Mouse (Mus musculus): ENCODE results near the gene Plppr3.

Plppr3 gene

DNA sequence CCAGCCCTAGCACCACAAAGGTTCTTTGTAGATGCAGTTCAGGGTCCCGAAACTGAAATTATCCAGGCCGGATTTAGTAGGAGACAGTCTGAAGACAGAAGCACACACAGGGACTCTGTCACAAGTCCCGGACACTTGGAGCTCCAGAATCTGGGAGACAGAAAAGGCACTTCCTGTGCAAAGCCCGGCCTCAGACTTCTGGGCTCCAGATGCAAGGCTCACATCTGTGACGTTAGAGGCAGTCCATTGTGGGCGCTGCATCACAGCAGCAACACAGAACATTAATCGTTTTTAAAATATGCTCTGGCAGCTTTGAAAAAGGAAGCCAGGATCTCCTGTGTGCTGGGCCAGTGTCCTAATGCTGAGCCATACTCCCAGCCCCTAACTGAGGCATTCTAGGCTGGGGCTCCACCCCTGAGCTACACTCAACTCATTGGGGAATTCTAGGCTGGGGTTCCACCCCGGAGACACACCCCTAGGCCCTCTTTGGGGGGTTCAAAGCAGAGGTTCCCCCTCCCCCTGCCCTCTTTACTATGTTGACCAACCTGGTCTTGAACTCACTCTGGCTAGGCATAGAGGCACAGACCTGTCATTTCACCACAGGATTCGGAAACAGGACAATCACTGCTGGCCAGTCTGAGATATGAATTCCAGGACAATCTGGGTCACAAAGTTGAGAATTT is 22.2 kb downstream of the Plppr3 start:
- no peak for DNase-seq (ENCODE audit: low spot score)

DNA sequence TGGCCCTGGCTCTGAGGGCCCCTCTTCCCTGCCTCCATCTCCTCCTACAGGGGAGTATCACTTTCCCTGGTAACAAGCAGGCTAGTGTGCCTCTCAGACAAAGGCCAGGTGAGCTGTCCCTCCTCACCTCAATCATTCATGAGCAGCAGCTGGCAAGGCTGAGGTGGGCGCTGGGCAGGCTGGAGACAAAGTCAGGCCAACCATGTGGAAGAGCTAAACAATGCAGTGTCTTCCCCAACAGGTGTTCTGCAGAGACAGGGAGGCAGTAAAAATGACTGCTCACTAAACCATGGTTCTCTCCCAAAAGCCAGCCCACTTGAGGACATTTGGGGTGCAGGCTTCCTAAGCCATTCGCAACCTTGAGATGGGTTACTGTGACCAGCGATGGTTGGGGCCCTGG is 22.8 kb downstream of the Plppr3 start:
- no peak for DNase-seq (ENCODE audit: low spot score)

DNA sequence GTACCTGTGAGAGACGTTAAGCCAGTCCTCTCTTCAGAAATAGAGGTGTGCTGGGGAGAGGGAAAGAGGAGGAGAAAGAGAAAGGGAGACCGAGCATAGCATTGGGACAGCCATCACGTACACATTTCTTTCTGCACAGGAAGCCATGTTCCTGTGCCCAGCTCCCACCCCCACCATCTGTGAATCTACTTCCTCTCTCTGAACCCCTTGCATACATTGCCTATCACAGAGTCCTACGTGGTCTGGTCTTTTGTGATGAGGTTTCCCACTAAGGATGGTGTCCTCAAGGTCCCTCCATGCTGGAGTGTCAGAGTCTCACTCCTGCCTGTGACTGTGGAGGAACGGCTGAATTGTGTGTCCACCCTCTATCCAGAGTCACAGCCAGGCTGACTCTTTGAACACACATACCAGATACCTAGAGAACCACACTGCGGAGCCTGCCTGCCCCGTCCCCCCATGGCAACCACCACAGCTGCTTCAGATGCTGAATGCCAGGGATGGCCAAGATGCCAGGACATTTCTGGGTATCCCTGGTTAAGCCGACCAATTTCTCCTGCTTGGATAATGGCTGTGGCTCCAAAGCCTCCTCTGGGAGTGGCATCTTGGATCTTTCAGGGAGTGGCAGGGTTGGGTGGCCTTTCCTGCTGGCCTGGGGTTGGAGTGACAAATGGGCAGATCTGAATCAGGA is 24.3 kb downstream of the Plppr3 start:
- no peak for DNase-seq (ENCODE audit: low spot score)

- DNase-seq (ENCODE audit: low spot score) = no peak
These were observed 27.9 kb downstream of the Plppr3 start for GRCm38 (mm10) chr10:79846553-79846952.

GRCm38 (mm10) chr10:79843476-79843875 is 31.0 kb downstream of the Plppr3 start:
- no peak for DNase-seq (ENCODE audit: low spot score)

GRCm38 (mm10) chr10:79842322-79842721 is 32.1 kb downstream of the Plppr3 start:
- no peak for DNase-seq (ENCODE audit: low spot score)

DNA sequence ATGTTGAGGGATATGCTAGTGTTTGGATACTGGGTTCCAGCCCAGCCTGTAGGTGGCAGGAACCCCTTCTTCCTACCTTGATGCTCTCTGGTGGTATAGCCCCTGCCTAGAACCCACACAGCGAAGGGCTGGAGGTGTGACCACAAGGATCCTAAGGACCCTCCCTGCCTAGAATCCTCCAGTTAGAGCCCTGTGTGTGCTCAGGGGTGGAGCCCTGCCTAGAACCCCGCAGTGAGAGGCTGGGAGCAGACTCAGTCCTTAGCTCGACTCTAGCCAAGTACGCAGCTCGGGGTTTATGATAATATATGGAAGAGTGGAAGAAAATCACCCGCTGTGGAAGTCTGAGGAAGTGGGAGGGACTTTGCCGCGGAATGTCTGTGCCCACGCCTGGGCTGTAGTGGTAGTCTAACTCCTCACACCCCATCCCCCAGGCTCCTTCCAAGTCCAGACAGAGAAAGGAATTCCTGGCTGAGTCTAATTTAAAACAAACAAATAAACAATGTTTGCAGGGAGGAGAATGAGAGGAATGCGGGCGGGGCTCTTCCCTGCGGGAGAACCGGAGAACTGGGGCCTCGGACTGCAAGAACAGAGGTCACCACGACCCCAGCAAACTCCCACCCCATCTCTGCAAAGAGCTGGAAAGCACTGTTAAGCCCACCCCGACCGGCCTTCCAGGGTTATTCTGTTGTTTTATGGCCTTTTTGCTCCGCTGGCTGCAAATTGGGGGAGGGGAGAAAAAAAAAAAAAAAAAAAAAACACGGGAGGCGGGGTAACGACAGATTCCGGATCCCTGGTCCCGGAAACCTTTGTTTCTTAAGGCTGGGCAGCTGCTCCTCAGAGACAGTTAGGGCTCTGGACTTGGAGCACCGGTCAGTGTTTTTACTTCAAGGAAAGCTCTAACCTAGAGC is 33.5 kb downstream of the Plppr3 start:
- DNase-seq (ENCODE audit: low spot score) = peak; percentile 84

DNA sequence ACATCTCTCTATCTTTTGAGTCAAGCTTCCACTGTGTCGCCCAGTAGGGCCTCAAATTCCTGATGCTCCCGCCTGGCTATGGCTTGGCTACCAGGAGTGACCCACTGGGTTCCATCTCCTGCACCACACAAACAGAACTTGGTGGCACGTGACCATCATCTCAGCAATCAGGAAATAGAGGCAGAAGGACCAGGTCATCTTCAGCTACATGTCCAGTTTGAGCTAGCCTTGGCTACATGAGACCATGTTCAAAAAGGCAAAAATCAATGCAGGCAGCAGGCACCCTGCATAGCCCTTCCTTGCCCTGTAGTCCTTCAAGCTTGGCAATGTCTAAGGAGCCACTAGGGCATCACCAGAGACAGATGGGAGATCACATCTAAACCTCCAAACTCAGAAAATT is 34.3 kb downstream of the Plppr3 start:
- no peak for DNase-seq (ENCODE audit: low spot score)

DNA sequence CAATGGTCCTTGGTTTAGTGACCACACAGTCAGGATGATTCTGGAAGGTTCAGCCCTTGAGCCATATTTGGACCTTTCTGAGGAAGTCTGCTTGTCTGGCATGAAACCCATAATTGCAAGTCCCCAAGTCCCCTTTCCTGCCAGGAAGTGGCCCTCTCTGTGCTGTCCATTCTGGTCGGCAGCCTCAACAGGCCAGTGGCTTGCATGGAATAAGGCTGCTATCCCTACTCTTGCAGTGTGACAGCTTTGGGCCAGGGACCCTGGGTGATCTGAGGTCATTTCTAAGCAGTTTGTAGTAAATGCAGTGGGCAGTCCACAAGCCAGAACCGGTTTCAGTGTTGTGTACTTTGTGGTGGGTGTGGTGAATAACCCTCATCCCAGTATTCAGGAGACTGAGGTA is 36.3 kb downstream of the Plppr3 start:
- no peak for DNase-seq (ENCODE audit: low spot score)

GRCm38 (mm10) chr10:79836918-79837317 is 37.5 kb downstream of the Plppr3 start:
- DNase-seq (ENCODE audit: low spot score) = no peak

GRCm38 (mm10) chr10:79834769-79835398 is 39.5 kb downstream of the Plppr3 start:
- peak; percentile 88 for DNase-seq (ENCODE audit: low spot score)

DNA sequence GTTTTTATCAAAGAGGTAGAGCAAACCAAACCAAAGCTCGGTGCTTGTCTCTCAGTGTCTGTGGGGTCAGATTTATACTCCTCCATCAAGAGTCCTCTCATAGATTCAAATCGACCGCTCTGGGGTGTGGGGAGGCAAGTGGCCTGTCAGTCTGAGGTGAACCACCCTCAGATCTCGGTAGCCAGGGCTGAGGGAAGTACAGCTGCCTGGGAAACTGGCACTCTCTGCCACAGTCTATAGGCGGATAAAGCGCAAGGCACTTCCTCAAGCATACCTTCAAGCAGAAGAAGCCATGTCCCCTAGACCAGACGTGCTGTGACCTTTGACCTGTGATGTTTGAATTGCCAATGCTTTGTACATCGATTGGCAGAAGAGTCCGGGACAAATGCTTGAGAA is 41.6 kb downstream of the Plppr3 start:
- no peak for DNase-seq (ENCODE audit: low spot score)

GRCm38 (mm10) chr10:79832026-79832785 is 42.2 kb downstream of the Plppr3 start:
- DNase-seq (ENCODE audit: low spot score) = no peak

DNA sequence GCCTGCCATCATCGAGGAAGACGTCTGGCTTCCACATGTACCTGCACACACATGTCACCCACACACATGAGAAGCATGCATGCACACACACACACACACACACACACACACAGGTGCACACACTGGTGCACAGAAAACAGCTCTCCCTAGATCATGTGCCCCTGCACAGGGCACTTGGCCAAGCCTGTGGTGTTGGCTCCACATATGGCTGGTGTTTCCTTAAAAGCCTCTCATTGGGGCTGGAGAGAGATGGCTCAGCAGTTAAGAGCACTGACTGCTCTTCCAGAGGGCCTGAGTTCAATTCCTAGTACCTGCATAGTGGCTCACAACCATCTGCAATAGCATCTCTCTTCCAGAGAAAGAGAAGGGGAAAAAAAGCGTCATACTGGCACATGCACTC is 42.9 kb downstream of the Plppr3 start:
- no peak for DNase-seq (ENCODE audit: low spot score)

DNA sequence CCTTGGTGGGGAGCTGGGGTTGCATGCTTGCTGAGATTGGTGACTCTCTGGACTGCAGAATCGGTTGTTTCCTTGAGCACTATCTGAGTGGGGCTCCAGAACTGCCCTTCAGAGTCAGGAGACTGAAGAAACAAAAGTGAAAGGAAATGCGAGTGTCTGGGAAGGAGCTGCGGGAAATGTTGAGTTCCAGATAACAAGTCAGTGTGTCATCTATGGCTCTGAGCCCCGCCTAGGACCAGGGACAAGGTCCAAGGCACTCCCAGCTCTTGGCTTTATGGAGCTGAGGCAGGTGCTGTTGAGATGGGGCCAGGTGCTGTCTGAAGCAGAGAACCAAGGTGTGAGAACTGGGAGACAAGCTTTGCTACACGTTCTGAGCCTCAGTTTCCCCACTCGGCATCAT is 50.0 kb downstream of the Plppr3 start:
- no peak for DNase-seq (ENCODE audit: low spot score)

DNA sequence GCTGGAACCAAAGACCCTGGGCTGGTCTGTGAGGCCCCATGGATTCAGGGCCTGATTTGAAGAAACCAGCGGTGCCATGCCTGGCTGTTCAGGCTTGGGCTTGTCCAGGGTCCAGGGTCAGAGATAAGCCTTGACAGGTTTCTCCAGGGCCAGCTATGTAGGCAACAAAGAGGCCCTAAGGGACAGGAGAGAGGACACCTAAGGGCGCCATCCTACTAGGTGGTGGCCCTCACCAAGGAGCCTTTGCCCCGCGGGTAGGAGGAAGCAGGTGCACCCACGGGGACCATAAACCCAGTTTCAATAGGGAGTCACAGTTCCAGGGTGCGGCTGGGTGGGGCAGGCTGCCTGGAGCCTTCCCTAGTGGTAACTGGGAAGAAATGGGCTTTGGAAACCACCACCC is 51.4 kb downstream of the Plppr3 start:
- no peak for DNase-seq (ENCODE audit: low spot score)

DNA sequence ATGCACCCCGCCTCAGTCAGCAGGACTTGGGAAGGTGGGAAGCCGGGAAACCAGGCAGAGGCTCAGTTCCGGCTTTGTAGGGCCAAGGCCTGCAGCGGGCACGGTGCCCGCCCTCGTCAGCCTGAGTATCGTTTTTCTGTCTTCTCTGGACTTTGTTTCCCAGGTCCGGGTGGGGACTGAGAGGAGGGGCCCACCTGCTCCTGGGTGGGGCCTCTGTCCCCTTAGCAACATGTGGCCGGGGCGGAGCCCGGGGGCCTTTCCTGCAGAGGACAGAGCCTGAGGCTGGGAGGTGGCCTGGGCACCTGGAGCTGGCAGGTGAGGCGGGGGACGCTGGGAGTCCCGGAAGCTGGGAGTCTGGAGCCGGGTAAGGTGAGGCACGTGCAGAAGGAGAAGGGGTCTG is 52.1 kb downstream of the Plppr3 start:
- DNase-seq (ENCODE audit: low spot score) = no peak

- DNase-seq (ENCODE audit: low spot score) = no peak
These were observed 52.7 kb downstream of the Plppr3 start for GRCm38 (mm10) chr10:79821731-79822130.

GRCm38 (mm10) chr10:79820782-79821181 is 53.7 kb downstream of the Plppr3 start, which contains the start of gene Misp:
Misp (plus strand) TSS chr10:79820989.
- no peak for DNase-seq (ENCODE audit: low spot score)

DNA sequence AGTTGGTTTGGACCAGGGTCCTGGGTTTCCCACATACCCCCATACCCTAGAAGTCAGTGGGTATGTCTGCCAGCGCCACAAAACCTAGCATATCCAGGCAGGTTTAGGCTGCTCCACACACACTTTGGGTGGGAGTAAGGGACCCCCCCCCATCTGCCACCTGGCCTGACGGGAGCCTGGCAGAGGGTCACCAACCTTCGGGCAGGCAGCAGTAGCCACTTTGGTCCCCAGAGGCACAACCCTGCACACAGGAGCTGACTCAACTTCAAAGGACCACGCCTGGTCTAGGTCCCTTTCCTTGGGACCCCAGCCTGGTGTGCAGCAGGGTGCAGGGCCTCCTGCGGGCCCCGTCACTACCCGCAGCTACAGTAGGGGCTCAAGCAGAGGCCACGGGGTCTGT is 54.2 kb downstream of the Plppr3 start:
- no peak for DNase-seq (ENCODE audit: low spot score)

DNA sequence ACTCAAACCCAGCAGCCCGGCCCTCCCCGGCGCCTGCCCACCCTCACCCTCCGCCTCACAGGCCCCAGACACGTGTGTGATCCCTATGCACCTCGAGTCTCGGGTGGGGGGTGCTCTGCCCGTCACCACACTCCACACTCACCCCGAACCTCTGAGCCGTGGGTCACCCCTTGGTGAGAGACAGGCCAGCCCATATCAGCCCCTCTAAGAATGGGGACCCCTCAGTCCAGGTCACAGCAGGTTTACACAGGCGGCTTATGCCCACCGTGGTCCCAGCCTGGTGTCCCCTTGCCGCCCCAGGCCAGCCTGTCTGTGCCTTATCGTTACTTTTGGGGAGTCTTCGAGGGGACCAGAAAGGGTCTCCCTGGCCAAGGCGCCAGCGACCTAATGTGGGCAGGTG is 54.8 kb downstream of the Plppr3 start:
- no peak for DNase-seq (ENCODE audit: low spot score)

DNA sequence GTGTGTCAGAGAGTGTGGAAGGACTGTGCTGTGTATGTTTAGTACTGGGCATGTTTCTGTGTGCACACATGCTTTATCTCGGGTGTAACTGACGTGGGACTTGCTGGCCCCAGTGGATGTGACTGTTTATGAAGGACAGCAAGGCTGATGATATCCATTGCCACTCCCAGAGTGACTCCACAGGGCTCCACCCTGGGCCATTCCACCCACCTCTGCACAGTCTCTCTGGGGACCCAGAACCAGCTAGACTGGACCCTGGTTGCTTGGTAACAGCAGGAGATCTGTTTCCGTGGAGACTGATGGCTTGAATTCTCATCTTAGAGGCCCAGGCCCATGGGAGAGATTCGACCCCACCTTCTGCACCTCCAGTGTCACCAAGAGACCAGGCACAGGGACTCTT is 56.2 kb downstream of the Plppr3 start:
- DNase-seq (ENCODE audit: low spot score) = no peak

All from embryo, embryonic 10 days (tissue).